Comparison of ENCODE assay signal across 14 mouse cellular contexts in the genomic region with DNA sequence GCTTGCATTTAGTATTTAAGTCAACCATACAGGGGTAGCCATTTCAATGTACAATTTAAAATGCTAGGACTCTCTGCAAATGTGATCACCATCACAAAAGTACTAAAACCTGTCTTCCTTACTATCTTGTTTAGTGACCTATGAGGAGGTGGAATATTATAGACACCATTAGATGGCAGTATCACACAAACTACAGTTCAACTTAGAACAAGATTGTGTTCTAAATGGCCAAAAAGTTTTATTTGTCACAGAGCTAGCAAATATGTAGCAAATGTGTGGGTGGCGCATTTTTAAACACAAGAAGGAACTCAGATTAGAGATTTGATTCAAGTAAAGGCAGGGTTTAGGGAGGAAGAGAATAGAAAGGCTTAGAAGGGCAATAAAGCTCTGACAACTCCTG.
A peak's percentile ranks its signal among the peaks of the same experiment; 100 is the strongest.
DNase-seq lines count a peak whose midpoint lies in the region; ATAC-seq and TF ChIP-seq lines count a peak whose summit lies in the region.
"Had no signal": no experiment of that assay in that cellular context is flagged by ENCODE, and none has a peak within 500 bp of the region (broad histone marks: within the 10 kb centered on the region; RNA-seq: fewer than 3 reads in every experiment).

No protein-coding gene starts in this region.

- H3K27me3 ChIP-seq in hindbrain, embryonic 11.5 days (ENCODE audit: control insufficient read depth, insufficient read depth, low read length), result no peaks in the 10 kb centered on the region
- no peaks in the 10 kb centered on the region for H3K27me3 ChIP-seq in hindbrain, embryonic 12.5 days
- no peaks in the 10 kb centered on the region for H3K27me3 ChIP-seq in midbrain, embryonic 14.5 days (ENCODE audit: control insufficient read depth, insufficient read depth, low read length)
- 0 out of 2 replicates have a peak, but pooled peaks cover under 1% of the 10 kb centered on the region for H3K27me3 ChIP-seq in midbrain, embryonic 15.5 days (replicated peaks)
- no peaks in the 10 kb centered on the region for H3K27me3 ChIP-seq in stomach, postnatal 0 days (ENCODE audit: control insufficient read depth, insufficient read depth, low read length)

- TF ChIP-seq EP300 in stomach, postnatal 0 days (optimal IDR thresholded peaks at IDR 0.05), result no peak

- H3K36me3 ChIP-seq in hindbrain, embryonic 11.5 days (ENCODE audit: control insufficient read depth, insufficient read depth, low read length), result no peaks in the 10 kb centered on the region
- H3K36me3 ChIP-seq in hindbrain, embryonic 12.5 days, result no peaks in the 10 kb centered on the region
- no peaks in the 10 kb centered on the region for H3K36me3 ChIP-seq in midbrain, embryonic 14.5 days (ENCODE audit: control insufficient read depth, insufficient read depth, low read length)
- H3K36me3 ChIP-seq in midbrain, embryonic 15.5 days (replicated peaks), result no peaks in the 10 kb centered on the region
- no peaks in the 10 kb centered on the region for H3K36me3 ChIP-seq in stomach, postnatal 0 days (ENCODE audit: control insufficient read depth, insufficient read depth, low read length)
- H3K36me3 ChIP-seq: forebrain, embryonic 15.5 days; G1E had no signal

- no peaks in the 10 kb centered on the region; the same call in 1 of the 2 replicates for H3K4me1 ChIP-seq in hindbrain, embryonic 11.5 days (replicated peaks; ENCODE audit: control insufficient read depth, insufficient read depth, low read length)
- peaks cover 9% of the 10 kb centered on the region for H3K4me1 ChIP-seq in hindbrain, embryonic 12.5 days
- peaks cover 6% of the 10 kb centered on the region for H3K4me1 ChIP-seq in midbrain, embryonic 14.5 days (ENCODE audit: control insufficient read depth, insufficient read depth, low read length)
- H3K4me1 ChIP-seq in midbrain, embryonic 15.5 days, result peaks cover 14% of the 10 kb centered on the region
- H3K4me1 ChIP-seq in stomach, postnatal 0 days (replicated peaks; ENCODE audit: control insufficient read depth, insufficient read depth), result no peaks in the 10 kb centered on the region

- no peak overlapping the region for H3K4me3 ChIP-seq in hindbrain, embryonic 11.5 days (ENCODE audit: low read depth, low read length)
- no peak overlapping the region for H3K4me3 ChIP-seq in hindbrain, embryonic 12.5 days
- H3K4me3 ChIP-seq in midbrain, embryonic 14.5 days (replicated peaks; ENCODE audit: low read depth, low read length), result no peak overlapping the region
- H3K4me3 ChIP-seq in midbrain, embryonic 15.5 days, result no peak overlapping the region
- H3K4me3 ChIP-seq in stomach, postnatal 0 days (ENCODE audit: low read depth, low read length), result no peak overlapping the region
- H3K4me3 ChIP-seq: forebrain, embryonic 15.5 days had no signal

- DNase-seq in hindbrain, embryonic 11.5 days (ENCODE audit: low spot score), result peak; percentile 42
- peak; percentile 83 for DNase-seq in midbrain, embryonic 14.5 days
- peak; percentile 19 for DNase-seq in adipocyte (ENCODE audit: low spot score)
- DNase-seq in stomach, postnatal 0 days (ENCODE audit: low spot score), result no peak
- DNase-seq in urinary bladder, postnatal 25 days (ENCODE audit: low spot score), result no peak
- no peak for DNase-seq in thymus, adult 18-20 months
- DNase-seq: kidney, adult 11 months; lung, adult 18-20 months; right cerebral cortex, postnatal 14 days; thymus, adult 2 months had no signal

- peak; percentile 70 for TF ChIP-seq CTCF in stomach, postnatal 0 days (IDR thresholded peaks at IDR 0.05; ENCODE audit: low read depth)

- no peak for ATAC-seq in hindbrain, embryonic 11.5 days (ENCODE audit: low FRiP score)
- no peak for ATAC-seq in hindbrain, embryonic 12.5 days (ENCODE audit: low FRiP score)
- no peak for ATAC-seq in midbrain, embryonic 14.5 days (ENCODE audit: low FRiP score, low TSS enrichment)
- no peak for ATAC-seq in midbrain, embryonic 15.5 days (replicated peaks)
- ATAC-seq in stomach, postnatal 0 days (ENCODE audit: low FRiP score, low TSS enrichment), result no peak
- ATAC-seq: forebrain, embryonic 15.5 days had no signal

- WGBS in hindbrain, embryonic 11.5 days, result 48% methylated on average over 1 of the region's 1 CpGs
- WGBS in hindbrain, embryonic 12.5 days, result 59% methylated on average over 1 of the region's 1 CpGs
- WGBS in midbrain, embryonic 14.5 days, result 28% methylated on average over 1 of the region's 1 CpGs
- WGBS in midbrain, embryonic 15.5 days, result 37% methylated on average over 1 of the region's 1 CpGs
- WGBS in stomach, postnatal 0 days, result 38% methylated on average over 1 of the region's 1 CpGs

- H3K27ac ChIP-seq in hindbrain, embryonic 11.5 days (ENCODE audit: low read depth, low read length), result no peak overlapping the region
- H3K27ac ChIP-seq in hindbrain, embryonic 12.5 days, result no peak overlapping the region
- no peak overlapping the region for H3K27ac ChIP-seq in midbrain, embryonic 14.5 days (replicated peaks; ENCODE audit: low read depth, low read length)
- no peak overlapping the region for H3K27ac ChIP-seq in midbrain, embryonic 15.5 days
- no peak overlapping the region for H3K27ac ChIP-seq in stomach, postnatal 0 days (replicated peaks)
- H3K27ac ChIP-seq: forebrain, embryonic 15.5 days had no signal

- H3K4me2 ChIP-seq in hindbrain, embryonic 11.5 days (replicated peaks; ENCODE audit: low read depth, low read length), result no peak overlapping the region
- H3K4me2 ChIP-seq in hindbrain, embryonic 12.5 days (replicated peaks), result no peak overlapping the region
- no peak overlapping the region for H3K4me2 ChIP-seq in midbrain, embryonic 14.5 days (ENCODE audit: low read length)
- H3K4me2 ChIP-seq in midbrain, embryonic 15.5 days, result no peak overlapping the region
- no peak overlapping the region for H3K4me2 ChIP-seq in stomach, postnatal 0 days (replicated peaks; ENCODE audit: low read depth)
- H3K4me2 ChIP-seq: forebrain, embryonic 15.5 days had no signal

- H3K9me3 ChIP-seq in hindbrain, embryonic 11.5 days (ENCODE audit: control insufficient read depth, low read length), result no peaks in the 10 kb centered on the region
- H3K9me3 ChIP-seq in hindbrain, embryonic 12.5 days (replicated peaks), result no peaks in the 10 kb centered on the region
- no peaks in the 10 kb centered on the region for H3K9me3 ChIP-seq in midbrain, embryonic 14.5 days (ENCODE audit: control insufficient read depth, low read length)
- H3K9me3 ChIP-seq in midbrain, embryonic 15.5 days, result no peaks in the 10 kb centered on the region
- H3K9me3 ChIP-seq in stomach, postnatal 0 days (ENCODE audit: control insufficient read depth, low read length), result no peaks in the 10 kb centered on the region
- H3K9me3 ChIP-seq: forebrain, embryonic 15.5 days had no signal

- H3K9ac ChIP-seq in hindbrain, embryonic 11.5 days (ENCODE audit: low read depth, low read length), result no peak overlapping the region
- H3K9ac ChIP-seq in hindbrain, embryonic 12.5 days, result no peak overlapping the region
- no peak overlapping the region for H3K9ac ChIP-seq in midbrain, embryonic 14.5 days (replicated peaks; ENCODE audit: low read length)
- H3K9ac ChIP-seq in midbrain, embryonic 15.5 days, result no peak overlapping the region
- H3K9ac ChIP-seq in stomach, postnatal 0 days (ENCODE audit: low read length), result no peak overlapping the region
- H3K9ac ChIP-seq: forebrain, embryonic 15.5 days had no signal

Comparison
In these comparisons a context has a peak if more than half of its experiments do, and no peak if none do; other contexts are left out.
1. DNase-seq: peak in hindbrain, embryonic 11.5 days (single experiment), midbrain, embryonic 14.5 days (single experiment) and adipocyte (single experiment); none in stomach, postnatal 0 days (single experiment), urinary bladder, postnatal 25 days (single experiment) and thymus, adult 18-20 months (0 of 2).